Mouse (Mus musculus) urinary bladder, postnatal 10 days (tissue): ENCODE data around the gene Pafah1b3.

Experiments used
- DNase-seq: peaks from one replicate; pipeline ENCODE4 v3.0.0; 2022; ENCODE audit warnings: low spot score

The Pafah1b3 gene

DNA sequence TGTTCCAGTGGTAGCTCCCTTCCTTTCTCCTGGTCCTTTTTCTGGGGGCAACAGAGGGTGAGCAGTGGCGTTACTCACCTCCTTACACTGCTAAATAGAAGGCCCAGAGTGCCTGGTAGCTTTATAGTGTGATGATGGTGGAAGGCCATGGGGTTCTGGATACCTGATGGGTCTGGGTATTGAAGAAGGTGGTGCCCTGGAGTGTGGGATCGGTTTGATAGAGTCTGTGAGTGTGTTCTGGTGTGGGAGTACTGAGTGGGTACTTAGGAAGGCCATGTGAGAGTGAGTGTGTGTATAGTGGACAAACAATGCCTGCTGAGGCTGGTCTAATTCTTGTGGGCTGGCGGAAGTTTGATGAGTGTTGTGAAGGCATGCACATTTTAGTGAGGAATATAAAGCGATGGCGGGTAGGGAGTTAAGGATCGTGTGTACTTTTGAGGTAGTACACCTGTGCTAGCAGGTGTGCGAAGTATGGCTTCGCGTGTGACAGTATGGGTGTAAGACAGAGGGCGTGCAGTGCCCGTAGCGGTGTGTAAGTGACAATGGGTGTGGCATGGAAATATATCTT lies 16.5 kb downstream of the Pafah1b3 start:
- no peak for DNase-seq

DNA sequence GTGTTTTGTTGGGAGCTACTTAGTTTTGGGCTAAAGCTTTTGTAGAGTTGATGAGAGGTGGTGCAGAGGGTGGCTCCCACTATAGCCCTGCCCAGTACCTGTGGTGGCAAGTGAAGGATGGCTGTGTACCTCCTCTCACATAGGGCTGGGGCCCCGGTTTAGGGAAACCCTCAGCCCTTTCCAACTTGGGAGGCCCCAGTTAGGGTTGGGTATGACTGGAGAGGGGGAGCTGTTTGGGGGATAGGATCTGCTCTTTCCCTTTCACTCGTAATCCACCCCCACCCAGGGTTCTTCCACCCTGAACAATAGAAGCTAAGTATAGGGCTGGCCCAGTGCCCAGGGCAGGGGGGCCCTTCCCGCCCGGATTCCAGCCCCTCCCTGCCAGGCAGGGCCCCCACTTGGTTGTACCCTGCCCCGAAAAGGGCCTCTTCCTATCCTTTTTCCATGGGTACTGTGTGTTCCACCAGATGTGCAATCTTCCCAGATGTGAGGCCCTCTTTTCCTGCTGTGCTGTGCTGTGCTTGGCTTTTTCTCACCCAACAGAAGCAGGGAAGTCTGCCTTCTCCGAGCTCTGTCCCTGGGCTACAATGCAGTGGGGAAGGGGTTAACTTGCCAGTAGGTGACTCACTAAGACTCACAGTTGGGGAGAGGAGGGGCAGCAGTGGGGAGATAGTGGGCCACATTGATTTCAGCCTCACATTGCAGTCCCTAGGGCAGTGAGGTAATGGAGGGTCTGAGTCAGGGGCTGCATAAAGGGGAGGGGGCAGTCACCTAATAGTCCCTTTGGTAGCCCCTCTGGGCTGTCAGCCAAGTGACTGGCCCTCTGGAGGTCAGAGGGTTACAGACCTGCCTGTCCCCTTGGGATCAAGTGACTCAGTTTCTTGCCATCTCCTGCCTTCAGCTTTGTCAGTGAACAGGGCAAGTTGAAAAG lies 17.7 kb downstream of the Pafah1b3 start:
- no peak for DNase-seq

GRCm38 (mm10) chr7:25279076-25279860 lies 18.5 kb downstream of the Pafah1b3 start:
- DNase-seq, result no peak

GRCm38 (mm10) chr7:25278341-25279075 lies 19.3 kb downstream of the Pafah1b3 start:
- no peak for DNase-seq

- DNase-seq, result no peak
Observed at GRCm38 (mm10) chr7:25277998-25278340, 19.8 kb downstream of the Pafah1b3 start.

DNA sequence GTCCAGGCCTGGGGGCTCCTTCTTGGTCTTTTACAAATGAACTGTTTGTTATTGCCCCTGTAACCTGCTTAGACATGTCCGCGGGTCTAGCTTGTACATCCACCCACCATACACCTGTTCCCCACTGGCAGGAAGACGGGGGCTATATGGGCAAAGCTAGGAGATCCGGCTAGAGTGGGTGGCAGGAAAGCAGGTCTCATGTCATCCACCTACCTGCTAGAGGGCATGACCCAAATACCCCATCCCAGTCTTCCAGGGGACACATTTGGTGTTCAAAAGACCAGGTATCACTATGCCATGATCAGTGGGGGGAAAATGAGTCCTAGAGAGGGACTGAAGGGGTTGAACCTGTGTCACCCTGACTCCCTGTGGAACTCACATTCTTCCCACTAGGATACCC lies 20.4 kb downstream of the Pafah1b3 start:
- no peak for DNase-seq

GRCm38 (mm10) chr7:25275555-25276298 lies 22.1 kb downstream of the Pafah1b3 start:
- no peak for DNase-seq

GRCm38 (mm10) chr7:25274996-25275395 lies 22.8 kb downstream of the Pafah1b3 start:
- DNase-seq, result no peak

- DNase-seq, result no peak
Observed at GRCm38 (mm10) chr7:25274571-25274970, 23.2 kb downstream of the Pafah1b3 start.

- no peak for DNase-seq
Observed at GRCm38 (mm10) chr7:25273259-25274241, 24.2 kb downstream of the Pafah1b3 start.

DNA sequence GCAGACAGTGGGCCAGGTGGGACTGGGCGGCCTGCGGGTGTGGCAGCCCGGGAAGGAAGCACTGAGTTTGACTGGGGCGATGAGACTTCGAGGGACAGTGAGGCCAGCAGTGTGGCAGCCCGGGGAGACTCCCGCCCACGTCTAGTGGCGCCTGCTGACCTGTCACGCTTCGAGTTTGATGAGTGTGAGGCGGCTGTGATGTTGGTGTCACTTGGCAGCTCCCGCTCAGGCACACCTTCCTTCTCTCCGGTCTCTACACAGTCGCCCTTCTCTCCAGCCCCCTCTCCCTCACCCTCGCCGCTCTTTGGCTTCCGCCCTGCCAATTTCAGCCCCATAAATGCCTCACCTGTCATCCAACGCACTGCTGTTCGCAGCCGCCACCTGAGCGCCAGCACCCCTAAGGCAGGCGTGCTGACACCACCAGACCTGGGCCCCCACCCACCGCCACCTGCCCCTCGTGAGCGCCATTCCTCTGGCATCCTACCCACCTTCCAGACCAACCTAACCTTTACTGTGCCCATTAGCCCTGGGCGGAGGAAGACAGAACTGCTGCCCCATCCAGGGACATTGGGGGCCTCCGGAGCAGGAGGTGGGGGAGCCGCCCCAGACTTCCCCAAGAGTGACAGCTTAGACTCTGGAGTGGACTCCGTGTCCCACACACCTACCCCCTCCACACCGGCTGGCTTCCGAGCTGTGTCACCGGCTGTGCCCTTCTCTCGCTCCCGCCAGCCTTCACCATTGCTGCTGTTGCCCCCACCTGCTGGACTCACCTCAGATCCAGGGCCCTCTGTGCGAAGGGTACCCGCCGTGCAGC lies 25.1 kb downstream of the Pafah1b3 start:
- DNase-seq, result no peak

DNA sequence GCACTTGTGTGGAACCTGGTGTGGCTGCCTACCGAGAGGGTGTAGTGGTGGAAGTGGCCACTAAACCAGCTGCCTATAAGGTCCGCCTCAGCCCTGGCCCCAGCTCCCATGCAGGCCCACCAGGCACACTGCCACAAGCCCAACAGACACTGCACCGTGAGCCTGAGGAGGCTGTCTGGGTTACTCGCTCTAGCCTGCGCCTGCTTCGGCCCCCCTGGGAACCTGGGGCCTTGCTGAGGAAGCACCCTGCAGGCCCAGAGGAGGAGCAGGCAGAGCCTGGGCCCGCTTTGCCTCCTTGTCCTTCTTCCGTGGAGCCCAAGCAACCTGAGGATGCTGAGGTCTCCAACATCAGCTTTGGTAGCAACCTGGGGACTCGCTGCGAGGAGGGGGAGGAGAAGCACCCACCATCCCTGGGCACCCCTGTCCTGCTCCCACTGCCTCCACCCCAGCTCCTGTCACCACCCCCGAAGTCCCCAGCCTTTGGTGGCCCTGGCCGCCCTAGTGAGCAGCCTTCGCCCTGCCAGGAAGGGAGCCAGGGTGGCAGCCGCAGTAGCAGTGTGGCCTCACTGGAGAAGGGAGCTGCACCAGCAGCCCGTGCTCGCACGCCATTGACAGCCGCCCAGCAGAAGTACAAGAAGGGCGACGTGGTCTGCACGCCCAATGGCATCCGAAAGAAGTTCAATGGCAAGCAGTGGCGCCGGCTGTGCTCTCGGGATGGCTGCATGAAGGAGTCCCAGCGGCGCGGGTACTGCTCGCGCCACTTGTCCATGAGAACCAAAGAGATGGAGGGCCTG lies 25.9 kb downstream of the Pafah1b3 start:
- no peak for DNase-seq

- DNase-seq, result no peak
Observed at GRCm38 (mm10) chr7:25270652-25271633, 26.8 kb downstream of the Pafah1b3 start.

DNA sequence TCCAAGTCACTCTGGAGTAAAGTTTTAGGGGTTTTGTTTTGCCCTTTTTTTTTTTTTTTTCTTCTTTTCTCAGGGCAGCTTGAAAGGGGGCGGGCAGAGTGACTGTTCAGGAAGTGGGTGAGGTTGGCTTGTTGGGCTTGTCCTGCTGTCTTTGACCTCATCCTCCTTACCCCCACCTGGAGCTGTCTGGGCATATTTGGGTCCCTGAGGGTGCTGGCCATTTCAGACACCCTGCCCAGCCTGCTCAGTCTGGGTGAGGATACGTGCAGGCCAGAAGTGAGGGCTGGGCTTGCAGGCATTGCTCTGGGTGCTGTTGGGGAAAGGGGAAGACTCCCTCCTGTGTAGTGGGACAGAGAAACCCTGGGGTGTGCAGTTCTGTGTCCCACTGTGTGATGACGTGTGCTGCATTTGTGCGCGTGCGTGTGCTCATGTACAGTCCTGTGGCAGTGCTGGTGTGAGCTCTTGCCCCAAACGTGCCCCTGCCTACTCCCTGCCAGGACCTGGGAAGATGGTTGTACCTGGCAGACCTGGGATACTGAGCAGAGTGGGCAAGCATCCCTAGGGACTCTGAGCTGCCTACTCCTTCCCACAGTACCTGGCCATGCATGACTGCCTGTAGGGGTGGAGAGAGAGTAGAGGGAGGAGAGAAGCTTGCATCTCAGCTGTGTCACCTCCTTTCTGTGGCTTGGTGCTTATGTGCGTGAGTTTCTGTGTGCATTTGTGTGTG lies 28.1 kb downstream of the Pafah1b3 start:
- DNase-seq, result no peak

GRCm38 (mm10) chr7:25269029-25269428 lies 28.8 kb downstream of the Pafah1b3 start:
- DNase-seq, result no peak

- no peak for DNase-seq
Observed at GRCm38 (mm10) chr7:25268588-25268987, 29.2 kb downstream of the Pafah1b3 start.
